Mouse (Mus musculus) embryonic facial prominence, embryonic 11.5 days (tissue): ENCODE results near the gene Rbl2. TPM values are rescaled to one million over a fixed set of nuclear protein-coding genes. Genes with fewer than 3 reads are reported as not detected.

Source experiments
- ATAC-seq: fragments of 200-750 bp; cut with Nextera tagmentation; replicated peaks from 2 replicates; pipeline ENCODE4 v1.8.0; 2017; ENCODE audit warnings: low read depth; ENCODE audit not compliant: insufficient number of reproducible peaks, low FRiP score, low TSS enrichment
- DNase-seq: peaks from one replicate; pipeline ENCODE4 v3.0.0-alpha.2; 2015; ENCODE audit warnings: low spot score
- H3K27ac ChIP-seq: fragments of 300-500 bp; sonication (generic); replicated peaks from 2 replicates; pipeline ENCODE4 v1.5.1; 2014; ENCODE audit warnings: mild to moderate bottlenecking, low read depth, low read length, control low read depth
- H3K27me3 ChIP-seq: fragments of 300-500 bp; sonication (generic); 2 replicates; pipeline ENCODE4 v1.6.1; 2014; ENCODE audit warnings: mild to moderate bottlenecking, low read length, moderate library complexity, mixed read lengths; ENCODE audit not compliant: control insufficient read depth, insufficient read depth
- H3K36me3 ChIP-seq: fragments of 300-500 bp; sonication (generic); replicated peaks from 2 replicates; pipeline ENCODE4 v1.6.1; 2014; ENCODE audit warnings: low read depth, mild to moderate bottlenecking, low read length, moderate library complexity, mixed read lengths; ENCODE audit not compliant: control insufficient read depth, insufficient read depth
- H3K4me1 ChIP-seq: fragments of 300-500 bp; sonication (generic); 2 replicates; pipeline ENCODE4 v1.6.1; 2014; ENCODE audit warnings: low read length, mixed read lengths; ENCODE audit not compliant: control insufficient read depth, insufficient read depth
- H3K4me2 ChIP-seq: fragments of 300-500 bp; sonication (generic); 2 replicates; pipeline ENCODE4 v1.6.1; 2014; ENCODE audit warnings: low read depth, mild to moderate bottlenecking, control low read depth, low read length, moderate library complexity
- H3K4me3 ChIP-seq: fragments of 300-500 bp; sonication (generic); 2 replicates; pipeline ENCODE4 v1.5.1; 2014; ENCODE audit warnings: low read depth, low read length, control low read depth
- H3K9ac ChIP-seq: fragments of 300-500 bp; sonication (generic); replicated peaks from 2 replicates; pipeline ENCODE4 v1.6.1; 2014; ENCODE audit warnings: mild to moderate bottlenecking, control low read depth, low read length
- H3K9me3 ChIP-seq: fragments of 300-500 bp; sonication (generic); replicated peaks from 2 replicates; pipeline ENCODE4 v1.6.1; 2016; ENCODE audit warnings: mild to moderate bottlenecking, low read length, inconsistent platforms, mixed read lengths; ENCODE audit not compliant: control insufficient read depth
- WGBS: fragments of 180-500 bp; shearing (Covaris S2); extraction: QIAGEN DNeasy Blood & Tissue Kit; methylation state at CpG from one replicate; pipeline ENCODE4 v1.1.7; 2014; 5-methylcytosine and 5-hydroxymethylcytosine counted together
- polyA plus RNA-seq: library from polyadenylated mRNA; unstranded; fragments of >200 nt; fragmentation: Nextera tagmentation; extraction: Ambion mirVana; gene quantifications from 2 replicates; pipeline ENCODE4 v1.2.1, GENCODE M21; 2014

Gene Rbl2
- polyA plus RNA-seq: 11.1 and 11.8 TPM in 2 replicates

DNA sequence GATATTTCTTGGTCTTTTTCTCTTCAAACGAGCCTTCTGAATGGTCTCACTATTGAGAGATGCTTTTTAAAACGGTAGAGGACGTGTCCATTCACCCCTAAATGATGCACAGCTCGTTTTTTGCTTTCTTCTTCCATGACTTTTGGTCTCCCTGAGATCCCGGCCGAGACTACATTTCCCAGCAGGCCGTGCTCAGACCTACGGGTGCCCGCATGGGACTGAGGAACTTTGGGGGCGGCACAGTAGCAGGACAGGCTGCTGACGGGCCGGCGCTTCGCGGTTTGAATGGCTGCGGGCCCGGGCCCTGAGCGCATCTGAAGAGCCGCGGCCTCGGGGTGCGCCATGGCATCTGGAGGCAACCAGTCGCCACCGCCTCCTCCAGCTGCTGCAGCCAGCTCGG is at the start of gene Rbl2:
Rbl2 (plus strand) TSS at position 224 of the 400 bp plus-strand sequence.
- Histone ChIP-seq H3K4me1 (no peaks in the 10 kb centered on the region), H3K9ac (peak within 1 kb of the TSS; percentile 83), H3K4me2 (peak within 1 kb of the TSS; percentile 60), H3K36me3 (no peaks in the 10 kb centered on the region), H3K27ac (peak within 1 kb of the TSS; percentile 70), H3K4me3 (peak within 1 kb of the TSS; percentile 90), H3K9me3 (no peaks in the 10 kb centered on the region), H3K27me3 (no peaks in the 10 kb centered on the region)
- ATAC-seq: peak; percentile 96
- WGBS: under 1% methylated on average over 25 of the region's 25 CpGs
- peak; percentile 97 for DNase-seq

DNA sequence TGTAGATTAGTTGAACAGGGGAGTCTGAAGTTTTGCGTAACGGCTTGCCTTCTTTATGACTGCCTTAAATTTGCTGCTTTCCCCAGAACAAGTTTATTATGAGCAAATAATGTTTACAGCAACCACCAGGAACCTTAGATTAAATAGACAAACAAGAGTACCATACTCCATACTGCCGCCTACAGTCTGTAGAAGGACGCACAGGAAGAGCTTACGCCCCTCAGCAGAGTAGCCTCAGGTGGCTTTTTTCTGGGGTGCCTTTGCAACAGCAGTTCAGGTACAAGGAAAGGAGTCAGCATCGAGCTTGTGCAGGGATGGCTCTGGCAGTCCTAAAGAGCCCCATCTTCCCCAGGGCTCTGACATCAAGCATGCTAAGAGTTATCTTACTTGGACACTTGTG is 35.4 kb upstream of the Rbl2 start:
- no peaks in the 10 kb centered on the region for H3K27me3 ChIP-seq

DNA sequence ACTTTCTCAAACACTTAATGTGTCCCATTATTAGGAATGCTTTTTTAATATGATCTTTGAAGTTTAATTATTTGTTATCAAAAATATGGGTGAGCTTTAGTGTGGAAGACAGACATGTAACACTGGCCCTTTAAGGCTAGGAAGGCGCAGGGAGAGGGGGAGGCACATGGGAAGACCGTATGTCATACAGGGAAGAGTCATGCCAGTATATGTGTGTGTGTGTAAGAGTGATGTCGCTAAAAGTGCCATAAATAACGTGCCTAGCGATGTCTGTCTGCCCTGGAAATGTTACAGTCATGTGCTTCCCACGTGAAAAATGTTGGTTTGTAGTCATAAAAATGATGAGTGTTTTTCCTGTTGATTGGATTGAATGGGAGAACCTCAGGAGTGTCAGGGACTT is 33.0 kb upstream of the Rbl2 start:
- H3K9me3 ChIP-seq: no peaks in the 10 kb centered on the region
- DNase-seq: no peak
- H3K36me3 ChIP-seq: no peaks in the 10 kb centered on the region; the same call in 1 of the 2 replicates
- no peak overlapping the region for H3K9ac ChIP-seq
- no peaks in the 10 kb centered on the region for H3K4me1 ChIP-seq
- no peaks in the 10 kb centered on the region for H3K27me3 ChIP-seq
- no peak overlapping the region for H3K4me2 ChIP-seq
- H3K27ac ChIP-seq: no peak overlapping the region
- no peak for ATAC-seq
- WGBS: 89% methylated on average over 6 of the region's 6 CpGs
- H3K4me3 ChIP-seq: no peak overlapping the region

More for the DNA sequence above, 35.4 kb upstream of the Rbl2 start:
- DNase-seq (no peak), ATAC-seq (no peak)
- Histone ChIP-seq H3K27ac (no peak overlapping the region), H3K4me2 (no peak overlapping the region), H3K9me3 (no peaks in the 10 kb centered on the region), H3K4me3 (no peak overlapping the region), H3K9ac (no peak overlapping the region), H3K36me3 (no peaks in the 10 kb centered on the region; the same call in 1 of the 2 replicates), H3K4me1 (no peaks in the 10 kb centered on the region)
- 86% methylated on average over 6 of the region's 6 CpGs for WGBS

DNA sequence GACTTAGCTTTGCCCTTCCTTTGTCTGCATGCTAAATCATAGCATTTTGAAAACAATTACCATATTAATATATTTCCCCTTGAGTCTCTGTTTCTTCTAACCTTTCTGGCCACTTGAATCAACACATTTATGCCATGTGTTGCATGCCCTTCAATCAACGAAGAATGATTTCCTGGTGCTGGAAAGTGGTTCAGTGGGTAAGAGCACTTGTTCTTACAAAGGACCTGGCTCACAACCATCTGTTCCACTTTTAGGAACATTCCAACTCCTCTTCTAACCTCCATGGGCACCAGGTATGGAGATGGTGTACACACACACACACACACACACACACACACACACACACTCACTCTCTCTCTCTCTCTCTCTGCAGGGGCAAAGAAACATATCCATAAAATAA is 31.2 kb upstream of the Rbl2 start:
- ATAC-seq (no peak), DNase-seq (no peak)
- WGBS: 91% methylated on average over 1 of the region's 1 CpGs
- Histone ChIP-seq H3K9me3 (no peaks in the 10 kb centered on the region), H3K4me1 (no peaks in the 10 kb centered on the region), H3K36me3 (peaks cover 2% of the 10 kb centered on the region), H3K9ac (no peak overlapping the region), H3K4me3 (no peak overlapping the region), H3K27ac (no peak overlapping the region), H3K4me2 (no peak overlapping the region), H3K27me3 (no peaks in the 10 kb centered on the region)

DNA sequence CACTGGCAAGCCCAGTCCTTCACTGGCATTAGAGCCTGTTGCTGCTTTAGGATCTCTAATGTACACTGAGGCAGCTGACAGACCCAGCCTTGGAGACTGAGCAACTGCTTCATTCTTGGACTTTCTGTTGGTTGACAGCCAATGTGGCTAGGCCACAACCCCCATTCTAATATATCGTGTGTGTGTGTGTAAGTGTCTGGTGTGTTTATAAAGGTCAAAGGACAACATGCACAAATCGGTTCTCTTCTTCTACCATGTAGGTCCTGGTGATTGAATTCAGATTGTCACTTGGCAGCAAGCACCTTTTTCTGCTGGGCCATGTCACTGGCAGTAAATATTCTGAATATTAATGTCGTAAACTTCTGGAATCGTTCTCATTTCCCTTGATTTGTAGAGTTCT is 23.5 kb upstream of the Rbl2 start:
- H3K4me2 ChIP-seq: no peak overlapping the region
- ATAC-seq (no peak), DNase-seq (no peak)
- H3K27me3 ChIP-seq: no peaks in the 10 kb centered on the region
- no peak overlapping the region for H3K4me3 ChIP-seq
- H3K9me3 ChIP-seq: no peaks in the 10 kb centered on the region
- WGBS: 91% methylated on average over 4 of the region's 4 CpGs
- no peaks in the 10 kb centered on the region for H3K4me1 ChIP-seq
- H3K9ac ChIP-seq: no peak overlapping the region
- no peak overlapping the region for H3K27ac ChIP-seq
- peaks cover 5% of the 10 kb centered on the region for H3K36me3 ChIP-seq

DNA sequence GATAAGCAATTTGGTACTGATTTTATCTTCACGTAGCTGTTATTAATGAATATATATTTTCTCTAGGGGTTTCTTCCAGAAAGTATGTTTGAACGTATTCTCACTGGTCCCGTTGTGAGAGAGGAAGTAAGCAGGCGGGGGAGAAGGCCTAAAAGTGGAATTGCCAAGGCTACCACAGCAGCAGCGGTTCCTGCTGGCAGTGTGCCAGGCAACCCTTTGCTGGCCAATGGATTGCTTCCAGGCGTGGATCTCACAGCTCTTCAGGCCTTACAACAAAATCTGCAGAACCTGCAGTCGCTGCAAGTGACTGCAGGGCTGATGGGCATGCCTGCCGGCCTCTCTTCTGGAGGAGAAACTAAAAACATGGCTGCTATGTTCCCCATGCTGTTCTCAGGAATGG is 18.8 kb upstream of the Rbl2 start:
- Histone ChIP-seq H3K27me3 (no peaks in the 10 kb centered on the region), H3K36me3 (peaks cover 2% of the 10 kb centered on the region; the same call in 1 of the 2 replicates), H3K4me3 (no peak overlapping the region), H3K9me3 (no peaks in the 10 kb centered on the region), H3K9ac (no peak overlapping the region), H3K27ac (no peak overlapping the region), H3K4me2 (no peak overlapping the region), H3K4me1 (no peaks in the 10 kb centered on the region)
- ATAC-seq: no peak
- peak; percentile 37 for DNase-seq
- 71% methylated on average over 8 of the region's 8 CpGs for WGBS

DNA sequence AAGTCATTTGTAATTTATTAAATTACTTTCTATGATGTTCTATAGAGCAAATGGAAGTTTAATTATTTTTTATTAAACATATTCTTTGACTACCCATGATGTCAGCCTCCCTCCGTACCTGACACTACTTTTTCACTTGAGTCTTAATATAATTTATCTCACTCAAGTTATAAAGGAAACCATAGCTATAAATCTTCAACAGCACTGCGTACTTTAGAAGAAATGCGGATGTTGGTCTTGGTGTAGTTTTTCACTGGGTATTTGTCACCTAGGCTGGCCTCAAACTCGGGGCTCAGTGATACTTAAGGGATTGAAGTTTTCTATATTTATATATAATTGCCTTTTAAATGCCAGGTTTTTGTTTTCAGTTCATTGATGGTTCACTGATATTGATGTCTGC is 15.4 kb upstream of the Rbl2 start:
- no peak overlapping the region for H3K9ac ChIP-seq
- no peak for DNase-seq
- H3K4me1 ChIP-seq: no peaks in the 10 kb centered on the region
- ATAC-seq: no peak
- no peaks in the 10 kb centered on the region for H3K9me3 ChIP-seq
- H3K36me3 ChIP-seq: no peaks in the 10 kb centered on the region
- H3K4me3 ChIP-seq: no peak overlapping the region
- no peak overlapping the region for H3K27ac ChIP-seq
- 94% methylated on average over 4 of the region's 4 CpGs for WGBS
- H3K4me2 ChIP-seq: no peak overlapping the region
- H3K27me3 ChIP-seq: no peaks in the 10 kb centered on the region

DNA sequence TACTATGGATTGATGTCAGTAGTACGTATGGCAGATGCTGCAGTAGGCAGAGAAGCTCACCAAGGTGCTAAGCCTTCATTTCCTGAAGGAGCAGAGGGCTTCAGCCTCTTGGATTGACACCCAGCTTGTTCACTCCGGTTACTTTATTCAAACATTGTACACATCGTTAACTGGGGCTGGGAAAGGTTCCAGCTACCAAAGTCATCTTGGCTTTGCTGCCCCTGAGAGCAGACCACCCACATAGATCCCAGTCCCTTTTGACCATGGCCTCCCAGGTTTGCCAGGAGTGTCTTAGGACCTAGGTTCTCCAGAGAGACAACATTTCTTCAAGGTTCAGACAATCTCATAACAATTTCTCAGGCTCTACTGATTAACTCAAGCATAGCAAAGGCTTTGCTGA is 13.0 kb upstream of the Rbl2 start:
- Histone ChIP-seq H3K9ac (no peak overlapping the region), H3K4me1 (no peaks in the 10 kb centered on the region), H3K27ac (no peak overlapping the region), H3K9me3 (no peaks in the 10 kb centered on the region), H3K4me2 (no peak overlapping the region), H3K36me3 (no peaks in the 10 kb centered on the region), H3K27me3 (no peaks in the 10 kb centered on the region), H3K4me3 (no peak overlapping the region)
- DNase-seq (no peak), ATAC-seq (no peak)
- 62% methylated on average over 3 of the region's 3 CpGs for WGBS
